Mouse (Mus musculus): ENCODE measurements around the gene Pagr1a.

The Pagr1a gene

DNA sequence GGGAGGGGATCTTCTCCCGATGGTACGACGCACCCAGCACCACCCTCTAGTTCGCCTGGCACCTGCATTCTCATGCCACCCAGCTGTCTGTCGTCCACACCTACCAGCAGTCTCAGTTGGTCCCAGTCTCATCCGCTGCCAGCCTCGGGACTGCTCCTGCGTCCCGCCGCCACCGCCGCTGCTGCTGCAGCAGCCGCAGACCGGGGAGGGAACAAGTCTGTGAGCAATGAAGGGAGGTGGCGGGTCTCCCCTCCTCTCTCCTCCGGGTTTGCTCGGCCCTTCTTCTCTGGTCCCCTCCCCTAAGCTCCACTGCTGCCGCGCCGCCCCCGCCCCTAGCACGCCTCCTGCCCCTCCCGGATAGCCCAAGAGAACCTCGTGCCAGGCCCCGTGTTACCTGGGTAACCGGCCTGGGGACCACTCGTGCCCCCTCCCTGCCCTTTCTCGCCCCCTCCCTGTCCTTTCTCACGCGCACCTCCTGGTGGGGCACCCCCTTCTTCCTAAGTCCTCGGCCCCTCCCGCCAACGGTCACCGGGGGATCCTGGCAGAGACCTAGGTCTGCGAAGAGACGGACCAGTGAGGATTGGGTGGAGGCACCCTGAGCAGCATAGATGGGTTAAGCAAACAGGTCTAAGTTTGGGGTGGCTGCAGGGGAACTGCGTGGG, 3.9 kb upstream of the Pagr1a start, which contains the start of the genes Gm42742 and Prrt2:
Gm42742 (minus strand) TSS at position 197 of the 662 bp plus-strand sequence.
Prrt2 (minus strand) TSS at position 311 of the 662 bp plus-strand sequence.
- peak in 1 of 2 experiments; percentile 44 for DNase-seq (ENCODE audit: low spot score in 2 of 2)

DNA sequence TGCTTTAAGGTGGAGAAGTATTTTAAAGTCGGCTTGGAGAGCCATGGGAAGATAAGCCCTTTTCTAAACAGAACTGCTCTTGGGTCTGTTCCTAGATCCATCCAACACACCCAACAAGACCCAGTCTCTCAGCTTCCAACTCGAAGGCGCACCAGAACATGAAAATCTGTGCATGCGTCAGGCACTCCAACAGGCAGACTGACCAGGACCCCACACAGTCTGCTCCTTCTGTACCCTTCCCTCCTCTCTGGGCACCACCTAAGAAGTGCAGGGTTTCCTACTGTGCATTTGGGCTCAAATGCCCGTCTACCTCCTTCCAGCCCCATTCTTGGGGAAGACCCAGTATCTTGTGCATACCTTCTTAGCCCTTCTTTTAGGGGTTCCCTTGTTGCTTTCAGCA, 3.3 kb upstream of the Pagr1a start:
- peak in 1 of 2 experiments; percentile 12 for DNase-seq (ENCODE audit: low spot score in 2 of 2)

DNA sequence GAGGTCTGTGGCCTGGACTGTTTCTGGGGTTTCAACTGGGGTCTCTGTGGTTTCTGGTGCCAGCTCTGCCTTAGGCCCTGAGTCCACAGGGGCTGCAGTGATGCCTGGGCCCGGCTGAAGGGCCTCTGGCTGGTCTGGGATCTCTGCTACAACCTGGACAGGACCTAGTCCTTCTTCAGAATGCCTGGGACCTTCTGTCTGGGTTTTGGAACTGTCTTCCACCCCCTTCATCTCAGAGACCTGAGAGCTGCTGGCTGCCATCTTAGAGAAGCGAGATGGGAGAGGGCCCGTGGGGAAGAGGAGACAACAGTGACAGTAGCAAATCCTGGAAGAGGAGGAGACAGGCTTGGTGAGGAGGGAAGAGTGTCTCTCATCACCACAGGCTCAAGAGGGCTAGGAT, 2.9 kb upstream of the Pagr1a start:
- no peak for DNase-seq (ENCODE audit: low spot score in 2 of 2)

DNA sequence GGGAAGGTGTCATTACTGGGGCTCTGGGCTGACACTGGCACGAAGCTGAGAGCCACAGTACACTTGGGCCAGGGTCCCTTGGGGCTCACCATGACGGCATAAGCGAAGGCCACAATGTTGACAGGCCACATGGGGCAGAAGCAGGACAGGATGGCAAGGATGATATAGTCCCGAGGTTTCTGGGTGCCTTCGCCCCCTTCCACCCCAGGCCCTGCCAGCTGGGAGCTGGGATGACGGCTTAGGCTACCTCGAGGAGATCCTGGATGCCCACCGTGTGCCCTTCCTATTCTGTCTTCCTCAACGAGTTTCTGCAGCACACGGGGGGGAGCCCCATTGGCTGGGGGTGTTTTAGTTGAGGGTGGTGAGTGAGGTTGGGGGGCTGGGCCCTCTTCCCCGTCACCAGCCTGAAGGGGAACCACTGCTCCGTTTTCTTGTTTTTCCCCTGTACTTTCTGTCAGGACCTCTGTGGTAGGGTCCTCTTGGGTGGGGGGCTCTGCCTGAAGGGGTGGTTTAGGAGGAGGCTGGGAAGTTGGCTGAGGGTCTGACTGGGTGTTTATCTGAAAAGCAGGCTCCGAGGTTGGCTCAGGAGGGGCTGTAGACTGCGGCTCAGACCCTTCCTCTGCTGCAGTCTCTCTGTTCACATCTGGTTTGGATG, 2.3 kb upstream of the Pagr1a start:
- no peak for DNase-seq (ENCODE audit: low spot score in 2 of 2)

DNA sequence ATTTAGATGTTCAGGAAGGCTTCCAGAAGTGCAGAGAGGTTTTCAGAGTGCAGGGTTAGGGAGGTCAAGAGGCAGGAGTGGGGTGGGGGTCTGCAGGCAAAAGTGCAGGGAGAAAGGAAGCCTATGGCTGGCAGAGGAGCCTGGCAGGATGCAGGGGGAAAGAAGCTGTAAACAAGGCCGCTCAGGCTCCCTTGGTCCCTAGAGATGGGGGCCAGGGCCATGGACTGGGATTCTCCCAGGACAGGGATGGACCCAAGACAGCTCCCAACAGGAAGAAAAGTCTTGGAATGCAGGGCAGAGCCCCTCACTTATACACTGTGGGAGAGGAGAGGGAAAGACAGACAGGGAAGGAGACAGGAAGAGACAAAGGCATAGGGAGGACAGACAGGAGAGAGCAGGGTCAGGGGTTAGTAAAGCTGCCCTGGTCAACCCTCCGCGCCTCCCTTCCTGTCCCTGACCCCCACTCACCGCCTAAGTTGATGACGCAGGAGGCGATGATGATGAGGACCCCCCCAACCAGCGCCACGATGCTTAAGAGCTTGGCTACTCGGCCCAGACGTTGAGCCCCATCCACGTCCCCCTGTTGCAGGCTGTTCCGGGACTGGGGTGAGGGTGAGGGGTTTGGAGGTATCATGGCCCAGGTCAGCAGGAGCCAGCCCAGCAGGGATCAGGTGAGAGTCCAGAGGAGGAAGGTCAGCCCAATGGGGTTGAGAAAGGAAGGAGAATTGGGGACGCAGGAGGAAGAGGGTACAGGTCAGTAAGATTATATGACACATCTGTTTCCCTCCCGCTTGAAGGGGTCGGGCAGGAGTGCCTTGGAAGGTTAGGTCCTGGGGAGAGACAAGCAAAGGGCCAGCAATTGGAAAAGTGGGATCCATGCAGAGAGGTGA, 1.5 kb upstream of the Pagr1a start:
- no peak for DNase-seq (ENCODE audit: low spot score in 2 of 2)

DNA sequence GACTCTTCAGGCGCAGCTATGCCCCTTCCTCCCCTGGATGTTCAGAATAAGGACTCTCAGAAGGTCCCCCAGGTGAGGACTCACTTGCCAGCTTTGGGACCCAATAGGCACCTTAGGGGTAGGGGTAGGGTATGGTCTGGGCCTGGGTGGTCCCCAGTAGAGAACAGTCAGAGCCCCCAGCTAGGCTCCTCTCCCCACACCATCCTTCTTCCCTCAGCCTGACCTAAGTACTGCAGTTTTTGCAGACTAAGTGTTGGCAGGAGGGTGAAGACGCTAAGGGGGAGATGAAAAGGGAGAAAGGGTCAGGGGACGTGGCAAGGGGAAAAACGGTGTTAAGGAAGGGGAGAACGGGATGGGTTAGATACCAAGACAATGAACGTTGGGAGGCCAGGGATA, 796 bp upstream of the Pagr1a start:
- peak in 1 of 2 experiments; percentile 6 for DNase-seq (ENCODE audit: low spot score in 2 of 2)

DNA sequence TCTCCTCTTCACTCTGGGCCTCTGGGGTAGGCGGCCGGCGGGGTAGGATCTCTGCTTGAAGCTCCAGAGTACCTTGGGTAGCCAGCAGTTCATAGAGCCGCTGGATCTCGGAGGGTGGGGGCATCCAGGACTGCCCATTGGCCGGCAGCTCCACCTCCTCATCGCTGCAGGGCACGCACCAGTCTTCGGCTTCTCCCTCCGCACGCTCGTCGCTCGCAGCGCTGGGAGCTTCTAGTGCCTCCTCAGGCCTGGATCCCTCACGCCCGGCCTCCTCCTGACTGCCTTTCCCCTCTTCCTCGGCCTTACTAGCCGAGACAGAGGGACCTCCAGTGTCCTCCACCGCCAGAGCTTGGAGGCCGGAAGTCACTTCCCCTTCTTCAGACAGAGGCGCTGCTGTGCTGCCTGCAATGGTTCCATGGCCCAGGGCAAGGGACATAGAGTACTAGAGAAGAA, 640 bp downstream of the Pagr1a start:
- DNase-seq (ENCODE audit: low spot score in 2 of 2), result no peak

DNA sequence TGATC, 869 bp downstream of the Pagr1a start, which contains the start of gene Pagr1b:
Pagr1b (minus strand) TSS at position 4 of the 5 bp plus-strand sequence.
- DNase-seq (ENCODE audit: low spot score in 2 of 2), result no peak

DNA sequence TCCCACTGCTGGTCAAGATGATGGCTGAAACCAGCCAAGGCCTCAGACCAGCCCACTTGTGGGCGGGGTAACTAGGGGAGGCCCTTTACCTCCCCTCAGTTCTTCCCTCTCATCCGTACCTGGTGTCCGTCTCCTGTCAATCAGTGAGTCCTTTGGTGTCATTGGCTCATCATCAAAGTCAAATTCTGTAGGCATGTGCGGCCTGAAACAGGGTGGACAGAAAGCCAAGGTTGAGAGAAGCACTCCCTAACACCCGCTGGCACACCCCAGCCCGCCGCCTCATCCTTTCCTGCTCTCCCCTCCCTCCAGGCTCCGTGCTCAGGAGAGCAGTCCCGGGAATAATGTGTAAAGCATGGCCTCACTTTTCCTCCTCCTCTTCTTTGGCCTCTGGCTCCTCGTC, 1.1 kb downstream of the Pagr1a start:
- peak; percentile 45 to 61 for DNase-seq (ENCODE audit: low spot score in 2 of 2)

DNA sequence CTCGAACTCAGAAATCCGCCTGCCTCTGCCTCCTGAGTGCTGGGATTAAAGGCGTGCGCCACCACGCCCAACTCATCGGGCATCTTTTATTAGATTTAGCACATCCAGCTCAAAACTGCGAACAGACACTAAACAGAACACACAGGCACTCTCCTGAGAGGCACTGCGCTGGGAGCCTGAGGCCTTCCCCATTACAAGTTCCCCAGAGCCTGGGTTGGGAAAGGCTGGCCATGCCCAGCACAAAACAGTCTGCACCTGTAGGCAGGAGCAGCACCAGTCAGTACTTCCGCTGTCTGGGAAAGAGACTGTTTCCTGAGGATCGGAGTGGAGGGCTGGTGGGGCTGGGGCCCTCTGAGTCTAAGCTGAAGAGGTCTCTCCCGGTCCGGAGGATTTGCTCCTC, 2.2 kb downstream of the Pagr1a start:
- no peak for DNase-seq (ENCODE audit: low spot score in 2 of 2)

DNA sequence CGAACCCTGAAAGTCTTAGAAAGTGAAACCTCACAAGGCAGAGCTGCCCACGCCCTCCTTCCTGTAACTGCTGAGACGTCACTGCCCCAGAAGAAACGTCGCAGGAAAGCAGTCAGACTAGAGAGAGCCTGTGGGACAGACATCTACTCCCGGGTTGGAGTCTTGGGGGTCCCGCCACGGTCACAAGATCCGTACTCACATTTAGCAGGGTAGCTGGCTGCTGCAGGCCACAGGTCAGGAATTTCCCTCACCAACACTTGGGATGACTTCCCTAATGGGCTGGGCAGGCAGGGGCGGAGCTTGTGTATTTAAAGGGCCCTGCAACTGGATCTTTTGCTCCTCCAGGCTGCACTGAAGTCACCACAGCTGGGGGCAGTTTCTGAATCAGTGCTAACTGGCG, 2.8 kb downstream of the Pagr1a start, which contains the start of gene Mvp:
Mvp (minus strand) TSS at position 302 of the 400 bp plus-strand sequence.
- peak; percentile 85 to 87 for DNase-seq (ENCODE audit: low spot score in 2 of 2)

DNA sequence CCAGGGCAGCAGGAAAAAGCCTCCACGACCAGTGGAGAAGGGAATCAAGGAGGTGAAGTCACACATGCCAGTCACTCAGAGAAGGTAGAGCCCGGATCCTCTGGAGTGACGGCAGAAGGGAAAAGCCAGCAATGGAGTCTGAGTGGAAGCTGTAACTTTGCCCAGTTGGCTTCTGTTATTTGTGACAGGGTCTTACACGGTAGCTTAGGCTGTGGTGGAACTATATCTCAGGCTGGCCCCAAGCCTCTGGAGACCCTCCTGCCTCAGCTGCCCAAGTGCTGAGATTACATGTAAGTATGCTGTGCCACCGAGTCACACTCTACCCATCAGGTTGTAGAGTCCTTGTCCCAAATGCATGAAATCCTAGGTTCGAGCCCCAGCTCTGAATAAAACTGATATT, 3.8 kb downstream of the Pagr1a start:
- DNase-seq (ENCODE audit: low spot score in 2 of 2), result no peak

DNA sequence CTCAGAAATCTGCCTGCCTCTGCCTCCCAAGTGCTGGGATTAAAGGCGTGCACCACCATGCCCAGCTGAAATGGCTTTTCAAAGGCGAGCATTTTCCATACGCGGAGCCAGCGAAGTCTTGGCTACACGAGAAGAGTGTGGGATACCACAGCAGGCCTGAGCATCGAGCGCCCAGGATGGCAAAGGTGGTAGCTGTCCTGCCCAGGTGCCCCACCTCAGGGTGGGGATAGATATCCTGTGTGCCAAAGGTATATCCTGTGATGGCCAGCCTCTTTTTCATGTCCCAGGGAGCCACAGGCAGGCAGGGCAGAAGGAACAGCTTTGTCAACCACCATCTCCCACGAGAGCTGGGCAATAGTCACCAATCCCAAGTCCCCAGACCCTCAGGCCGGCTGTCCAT, 4.3 kb downstream of the Pagr1a start:
- DNase-seq (ENCODE audit: low spot score in 2 of 2), result no peak

DNA sequence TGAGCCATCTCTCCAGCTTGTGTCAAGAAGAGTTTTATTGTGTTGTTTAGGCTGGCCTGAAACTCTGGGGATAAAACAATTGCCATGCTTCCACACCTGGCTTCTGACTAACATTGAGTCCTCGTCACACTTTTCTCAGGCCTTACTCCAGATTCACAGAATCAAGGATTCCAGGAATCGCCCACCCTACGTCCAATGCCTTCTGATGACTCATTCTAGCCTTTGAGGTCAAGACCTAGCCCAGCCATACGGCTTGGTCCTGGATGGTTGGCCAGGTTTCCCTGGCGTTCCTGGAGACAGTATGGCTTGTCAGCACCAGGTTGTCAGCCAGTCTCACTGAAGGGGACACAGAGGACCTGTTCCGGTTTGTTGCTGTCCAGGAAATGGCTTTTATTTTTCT, 4.8 kb downstream of the Pagr1a start:
- DNase-seq (ENCODE audit: low spot score in 2 of 2), result no peak

DNA sequence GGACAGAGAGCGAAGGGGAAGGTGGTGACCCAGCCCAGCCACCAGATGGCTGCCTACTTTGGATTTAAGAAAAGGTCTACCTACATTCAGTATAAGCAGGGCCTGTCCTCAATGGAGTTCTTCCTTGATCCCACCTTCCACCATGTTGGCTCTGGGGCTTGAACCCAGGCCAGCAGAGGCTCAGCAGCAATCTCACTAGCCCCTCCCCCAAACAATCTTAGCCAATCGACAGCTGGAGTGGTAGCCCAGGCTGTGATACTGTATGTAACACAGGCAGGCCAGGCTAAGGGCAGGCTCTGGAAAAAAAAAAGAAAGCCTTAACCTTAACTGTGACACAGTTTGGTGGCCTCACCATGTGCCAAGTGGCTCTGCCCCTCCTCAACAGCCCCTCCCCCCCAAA, 5.4 kb downstream of the Pagr1a start:
- no peak for DNase-seq (ENCODE audit: low spot score in 2 of 2)

DNA sequence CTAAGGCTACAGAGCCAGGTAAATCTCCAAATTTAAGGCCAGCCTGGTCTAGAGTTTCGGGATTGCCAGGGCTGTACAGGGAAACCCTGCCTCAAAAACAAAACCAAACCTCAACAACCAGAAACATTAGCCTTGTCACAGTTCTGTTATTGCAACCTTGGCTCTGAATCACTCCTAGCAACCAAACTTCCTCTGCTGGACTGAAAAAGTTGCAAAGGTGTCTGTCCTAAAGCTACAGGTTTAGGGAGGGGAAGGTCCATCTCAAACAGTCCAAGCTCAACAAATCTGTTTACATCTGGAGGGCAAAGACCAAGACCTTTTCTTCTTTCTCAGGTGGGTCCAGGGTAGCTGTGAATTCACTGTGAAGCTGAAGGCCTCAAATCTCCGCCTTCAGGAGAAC, 6.1 kb downstream of the Pagr1a start:
- DNase-seq (ENCODE audit: low spot score in 2 of 2), result no peak

DNA sequence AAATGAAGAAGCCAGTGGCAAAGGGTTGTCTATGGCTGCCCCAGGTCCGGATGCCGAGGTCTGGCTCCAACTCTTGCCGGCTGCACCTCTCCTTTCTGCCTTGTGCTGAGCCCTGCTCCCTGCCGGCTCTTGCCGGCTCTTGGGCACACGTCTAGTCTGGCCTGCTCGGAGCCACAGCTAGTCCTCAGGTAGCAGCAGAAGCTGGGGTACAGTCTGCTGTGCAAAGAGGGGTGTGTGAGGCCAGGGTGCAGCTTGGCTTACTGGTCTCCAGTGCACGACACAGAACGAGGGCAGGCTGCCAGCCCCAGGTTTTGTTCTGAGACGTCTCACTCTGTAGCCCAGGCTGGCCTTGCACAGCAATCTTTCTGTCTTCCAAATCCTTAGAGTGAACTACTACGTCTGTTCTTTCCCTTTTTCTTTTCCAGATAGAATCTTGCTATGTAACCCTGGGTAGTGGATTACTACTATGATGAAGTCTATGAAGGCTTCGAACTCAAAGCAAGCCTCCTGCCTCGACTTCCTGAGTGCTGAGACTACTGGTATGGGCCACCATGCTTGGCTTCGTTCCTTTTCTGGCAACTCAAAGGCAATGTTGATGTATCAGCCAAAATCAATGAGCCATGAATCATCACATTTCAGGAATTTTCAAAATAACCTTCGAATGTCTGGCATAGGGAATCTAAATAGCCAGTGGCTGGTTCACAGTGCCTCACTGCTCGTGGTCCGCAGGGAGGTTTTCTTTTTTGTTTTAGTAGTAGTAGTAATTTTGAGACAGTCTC, 7.7 kb downstream of the Pagr1a start:
- DNase-seq (ENCODE audit: low spot score in 2 of 2), result no peak

DNA sequence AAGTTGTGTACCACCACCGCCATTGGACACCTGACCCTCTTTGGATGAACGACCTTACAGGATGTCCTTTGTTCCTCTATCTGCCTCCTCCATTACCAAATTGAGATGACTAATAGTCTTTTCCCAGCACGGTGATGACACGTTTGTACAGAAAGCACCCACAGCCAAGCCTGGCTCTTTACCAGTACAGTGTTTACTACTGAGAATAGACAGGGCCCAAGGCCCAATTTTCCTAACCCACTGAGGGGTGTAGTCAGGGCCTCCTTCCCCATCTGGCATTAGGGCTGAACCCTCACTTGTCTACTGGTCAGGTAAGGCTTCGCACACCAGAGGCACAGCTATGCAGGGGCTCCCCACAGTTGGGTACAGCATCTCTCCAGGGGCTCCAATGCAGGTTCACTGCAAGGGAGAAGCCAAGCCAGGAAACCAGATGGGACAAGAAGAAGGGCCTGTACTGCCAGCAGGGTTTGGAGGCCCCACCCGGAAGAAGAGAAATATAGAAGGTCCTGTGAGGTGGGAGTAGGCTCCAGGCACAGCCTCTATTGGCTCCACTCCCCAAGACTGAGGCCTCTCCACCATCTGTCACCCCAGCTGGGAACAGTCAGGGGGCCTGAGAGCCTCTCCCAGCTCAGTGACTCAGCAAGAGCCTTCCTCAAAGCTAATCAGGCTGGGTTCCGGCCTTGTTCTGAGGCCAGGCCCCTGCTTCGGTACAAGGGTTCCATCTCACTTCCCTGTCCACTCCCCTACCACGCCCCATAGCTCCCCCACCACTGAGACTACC, 8.7 kb downstream of the Pagr1a start:
- peak; percentile 90 to 93 for DNase-seq (ENCODE audit: low spot score in 2 of 2)

DNA sequence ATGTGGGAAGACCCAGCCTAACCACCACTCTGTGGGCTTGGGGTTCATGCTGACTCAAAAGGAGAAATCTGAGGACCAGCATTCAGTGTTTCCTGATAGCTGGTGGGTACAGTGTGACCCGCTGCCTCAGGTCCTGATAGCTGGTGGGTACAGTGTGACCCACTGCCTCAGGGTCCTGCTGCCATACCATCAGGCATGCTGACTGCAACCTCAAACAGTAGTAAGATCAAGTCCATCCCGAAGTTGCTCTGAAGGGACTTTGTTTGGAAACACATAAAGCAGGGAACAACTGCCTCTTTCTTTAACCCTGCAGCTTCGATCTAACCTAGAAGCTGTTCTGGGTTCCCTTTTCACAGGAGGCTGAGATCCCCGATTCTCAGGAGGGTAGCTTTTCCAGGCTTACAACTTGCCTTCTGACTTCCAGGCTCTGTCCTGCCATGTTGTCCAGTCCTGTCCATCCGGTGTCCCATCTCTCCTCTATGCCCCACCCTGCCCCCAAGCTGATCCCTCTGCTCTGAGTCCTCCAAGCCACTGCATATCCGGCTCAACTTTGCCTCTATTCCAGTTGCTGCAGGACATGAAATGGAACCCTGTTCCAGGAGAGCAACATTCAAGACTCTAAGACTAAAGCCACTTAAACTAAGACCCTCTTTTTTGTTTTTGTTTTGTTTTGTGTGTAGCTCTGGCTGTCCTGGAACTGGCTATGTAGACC, 9.7 kb downstream of the Pagr1a start:
- DNase-seq (ENCODE audit: low spot score in 2 of 2), result no peak

DNA sequence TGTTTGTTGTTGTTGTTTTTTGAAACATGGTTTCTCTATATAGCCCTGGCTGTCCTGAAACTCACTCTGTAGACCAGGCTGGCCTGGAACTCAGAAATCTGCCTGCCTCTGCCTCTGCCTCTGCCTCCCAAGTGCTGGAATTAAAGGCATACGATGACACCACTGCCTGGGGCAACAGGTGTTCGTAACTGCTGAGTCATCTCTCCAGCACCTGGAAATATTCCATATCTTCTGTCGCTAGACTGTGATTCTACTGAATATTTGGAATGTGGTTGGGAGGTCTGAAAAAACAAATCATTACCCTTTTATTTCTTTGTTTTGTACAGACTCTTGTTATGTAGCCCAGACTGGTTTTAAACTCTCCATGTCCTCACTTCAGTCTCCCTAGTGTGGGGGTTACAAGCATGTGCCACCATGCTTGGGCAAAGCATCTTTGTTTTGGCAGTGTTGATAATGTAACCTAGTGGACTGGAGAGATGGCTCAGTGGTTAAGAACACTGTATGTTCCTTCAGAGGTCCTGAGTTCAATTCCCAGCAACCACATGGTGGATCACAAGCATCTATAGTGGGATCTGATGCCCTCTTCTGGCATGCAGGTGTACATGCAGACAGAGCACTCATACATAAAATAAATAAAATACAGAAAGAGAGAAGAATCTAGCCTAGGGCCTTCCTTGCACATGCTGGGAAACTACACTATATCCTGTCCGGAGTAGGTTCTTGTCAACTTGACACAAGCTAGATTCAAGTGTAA, 12.9 kb downstream of the Pagr1a start:
- DNase-seq (ENCODE audit: low spot score in 2 of 2), result no peak
